Mouse (Mus musculus) limb, embryonic 11.5 days (tissue): ENCODE data around the gene Tapbp. TPM values are rescaled to one million over a fixed set of nuclear protein-coding genes. Genes with fewer than 3 reads are reported as not detected.
"Not testable (repeated sequence)": the region's sequence is repeated elsewhere in the genome, so short reads cannot be mapped to it uniquely, and the experiment has no call there.

Source experiments
- ATAC-seq: fragments of 200-750 bp; cut with Nextera tagmentation; 2 replicates; pipeline ENCODE4 v1.8.0; 2017; ENCODE audit warnings: low read depth; ENCODE audit not compliant: insufficient number of reproducible peaks, low FRiP score, low TSS enrichment
- DNase-seq: peaks from one replicate; pipeline ENCODE4 v3.0.0-alpha.2; 2015; ENCODE audit warnings: low spot score
- H3K27ac ChIP-seq: fragments of 300-500 bp; sonication (generic); replicated peaks from 2 replicates; pipeline ENCODE4 v1.5.1; 2014; ENCODE audit warnings: low read depth, mild to moderate bottlenecking, low read length
- H3K27me3 ChIP-seq: fragments of 300-500 bp; sonication (generic); 2 replicates; pipeline ENCODE4 v1.6.1; 2014; ENCODE audit warnings: mild to moderate bottlenecking, low read length, mixed read lengths; ENCODE audit not compliant: control insufficient read depth, insufficient read depth
- H3K36me3 ChIP-seq: fragments of 300-500 bp; sonication (generic); 2 replicates; pipeline ENCODE4 v1.6.1; 2014; ENCODE audit warnings: mild to moderate bottlenecking, low read length, moderate library complexity, mixed read lengths; ENCODE audit not compliant: control insufficient read depth, insufficient read depth
- H3K4me1 ChIP-seq: fragments of 300-500 bp; sonication (generic); 2 replicates; pipeline ENCODE4 v1.6.1; 2014; ENCODE audit warnings: low read length, mixed read lengths; ENCODE audit not compliant: control insufficient read depth, insufficient read depth
- H3K4me2 ChIP-seq: fragments of 300-500 bp; sonication (generic); 2 replicates; pipeline ENCODE4 v1.6.1; 2014; ENCODE audit warnings: low read depth, mild to moderate bottlenecking, moderate library complexity; ENCODE audit not compliant: severe bottlenecking
- H3K4me3 ChIP-seq: fragments of 300-500 bp; sonication (generic); 2 replicates; pipeline ENCODE4 v1.5.1; 2014; ENCODE audit warnings: low read depth, low read length
- H3K9ac ChIP-seq: fragments of 300-500 bp; sonication (generic); 2 replicates; pipeline ENCODE4 v1.6.1; 2014; ENCODE audit warnings: mild to moderate bottlenecking, low read length
- H3K9me3 ChIP-seq: fragments of 300-500 bp; sonication (generic); 2 replicates; pipeline ENCODE4 v1.6.1; 2016; ENCODE audit warnings: low read length; ENCODE audit not compliant: control insufficient read depth
- WGBS: fragments of 180-500 bp; shearing (Covaris S2); extraction: QIAGEN DNeasy Blood & Tissue Kit; methylation state at CpG from one replicate; pipeline ENCODE4 v1.1.7; 2014; 5-methylcytosine and 5-hydroxymethylcytosine counted together
- polyA plus RNA-seq: library from polyadenylated mRNA; unstranded; fragments of >200 nt; fragmentation: Nextera tagmentation; extraction: Ambion mirVana; gene quantifications from 2 replicates; pipeline ENCODE4 v1.2.1, GENCODE M21; 2014

Gene Tapbp
- polyA plus RNA-seq, 1 experiment from 2014 or later, result 14.8 TPM

GRCm38 (mm10) chr17:33900281-33900988 lies 15.3 kb upstream of the Tapbp start:
- H3K4me1 ChIP-seq, result no peaks in the 10 kb centered on the region
- ATAC-seq, result no peak
- 64% methylated on average over 7 of the region's 7 CpGs for WGBS

GRCm38 (mm10) chr17:33900989-33901314 lies 14.7 kb upstream of the Tapbp start:
- DNase-seq, result no peak
- H3K27ac ChIP-seq, result no peak overlapping the region
- no peak for ATAC-seq
- H3K27me3 ChIP-seq, result no peaks in the 10 kb centered on the region
- no peak overlapping the region for H3K4me3 ChIP-seq
- no peaks in the 10 kb centered on the region for H3K36me3 ChIP-seq
- H3K9ac ChIP-seq, result no peak overlapping the region
- no peak overlapping the region for H3K4me2 ChIP-seq
- H3K4me1 ChIP-seq, result no peaks in the 10 kb centered on the region
- WGBS, result 81% methylated on average over 4 of the region's 4 CpGs
- no peaks in the 10 kb centered on the region for H3K9me3 ChIP-seq

More at GRCm38 (mm10) chr17:33900281-33900988, 15.3 kb upstream of the Tapbp start:
- no peak overlapping the region for H3K4me2 ChIP-seq
- H3K27me3 ChIP-seq, result no peaks in the 10 kb centered on the region
- H3K4me3 ChIP-seq, result no peak overlapping the region
- no peak for DNase-seq
- no peaks in the 10 kb centered on the region for H3K9me3 ChIP-seq
- H3K36me3 ChIP-seq, result no peaks in the 10 kb centered on the region
- H3K27ac ChIP-seq, result no peak overlapping the region
- no peak overlapping the region for H3K9ac ChIP-seq

GRCm38 (mm10) chr17:33901653-33902052 lies 14.0 kb upstream of the Tapbp start:
- H3K4me1 ChIP-seq, result no peaks in the 10 kb centered on the region
- DNase-seq, result no peak
- no peaks in the 10 kb centered on the region for H3K36me3 ChIP-seq
- H3K4me3 ChIP-seq, result no peak overlapping the region
- H3K9ac ChIP-seq, result no peak overlapping the region
- no peaks in the 10 kb centered on the region for H3K27me3 ChIP-seq
- no peak overlapping the region for H3K27ac ChIP-seq
- WGBS, result 74% methylated on average over 4 of the region's 4 CpGs
- no peaks in the 10 kb centered on the region for H3K9me3 ChIP-seq
- H3K4me2 ChIP-seq, result no peak overlapping the region
- no peak for ATAC-seq

- H3K27ac ChIP-seq, result no peak overlapping the region
- no peaks in the 10 kb centered on the region for H3K4me1 ChIP-seq
- no peak overlapping the region for H3K4me3 ChIP-seq
- H3K27me3 ChIP-seq, result no peaks in the 10 kb centered on the region
- H3K36me3 ChIP-seq, result no peaks in the 10 kb centered on the region
- 34% methylated on average over 4 of the region's 4 CpGs for WGBS
- no peak overlapping the region for H3K9ac ChIP-seq
- DNase-seq (no peak), ATAC-seq (no peak)
- H3K9me3 ChIP-seq, result no peaks in the 10 kb centered on the region
- no peak overlapping the region for H3K4me2 ChIP-seq
Measured at GRCm38 (mm10) chr17:33902079-33902478, 13.6 kb upstream of the Tapbp start.

- no peak overlapping the region for H3K4me3 ChIP-seq
- 81% methylated on average over 7 of the region's 7 CpGs for WGBS
- no peak overlapping the region for H3K27ac ChIP-seq
- DNase-seq, result no peak
- H3K9ac ChIP-seq, result no peak overlapping the region
- no peak overlapping the region for H3K4me2 ChIP-seq
- H3K4me1 ChIP-seq, result no peaks in the 10 kb centered on the region
- H3K9me3 ChIP-seq, result no peaks in the 10 kb centered on the region
- H3K27me3 ChIP-seq, result no peaks in the 10 kb centered on the region
- ATAC-seq, result no peak
- no peaks in the 10 kb centered on the region for H3K36me3 ChIP-seq
Measured at GRCm38 (mm10) chr17:33902491-33902890, 13.2 kb upstream of the Tapbp start.

- not testable (repeated sequence) for H3K27ac ChIP-seq
Measured at GRCm38 (mm10) chr17:33903911-33904651, 11.6 kb upstream of the Tapbp start.

GRCm38 (mm10) chr17:33904835-33905234 lies 10.9 kb upstream of the Tapbp start, which contains the start of gene Platr17:
Platr17 (plus strand) TSS chr17:33905135.
- H3K36me3 ChIP-seq, H3K9me3 ChIP-seq, H3K4me2 ChIP-seq, H3K27ac ChIP-seq, H3K4me3 ChIP-seq, DNase-seq, H3K27me3 ChIP-seq, H3K9ac ChIP-seq, H3K4me1 ChIP-seq, ATAC-seq: not testable (repeated sequence)
- WGBS, result 28% methylated on average over 4 of the region's 4 CpGs

More at GRCm38 (mm10) chr17:33903911-33904651, 11.6 kb upstream of the Tapbp start:
- not testable (repeated sequence) for H3K27me3 ChIP-seq, H3K4me2 ChIP-seq, H3K4me3 ChIP-seq, H3K36me3 ChIP-seq, H3K9ac ChIP-seq, H3K4me1 ChIP-seq, DNase-seq, H3K9me3 ChIP-seq, ATAC-seq
- 74% methylated on average over 6 of the region's 6 CpGs for WGBS

GRCm38 (mm10) chr17:33908331-33909076 lies 7.2 kb upstream of the Tapbp start:
- H3K36me3 ChIP-seq, result peaks cover 20% of the 10 kb centered on the region
- H3K9ac ChIP-seq, result peak overlapping the region; percentile 76
- no peak for DNase-seq
- H3K9me3 ChIP-seq, result no peaks in the 10 kb centered on the region
- under 1% methylated on average over 43 of the region's 44 CpGs for WGBS
- peak overlapping the region; percentile 97 for H3K4me2 ChIP-seq
- H3K4me3 ChIP-seq, result peak overlapping the region; percentile 88
- ATAC-seq, result peak; percentile 60
- peaks cover 8% of the 10 kb centered on the region for H3K4me1 ChIP-seq
- peak overlapping the region; percentile 75 for H3K27ac ChIP-seq
- no peaks in the 10 kb centered on the region for H3K27me3 ChIP-seq
